Mouse (Mus musculus) lung, postnatal 0 days (tissue): ENCODE measurements at regions not wholly inside any gene's neighbourhood (a gene's known extent, or its start where the extent isn't known, plus 50 kb on each side); places are given as distances from the start of the nearest gene placed in this dataset.

Experiments
- CTCF ChIP-seq: IDR thresholded peaks from 2 replicates; pipeline ENCODE4 v1.5.1; 2016; ENCODE audit warnings: antibody characterized with exemption, mild to moderate bottlenecking
- EP300 ChIP-seq: IDR thresholded peaks from 2 replicates; pipeline ENCODE4 v1.6.1; 2016; ENCODE audit warnings: antibody characterized with exemption, mild to moderate bottlenecking, control low read depth

GRCm38 (mm10) chr8:42187083-42187482, 770.2 kb upstream of the Frg1 start:
- TF ChIP-seq CTCF, result no peak
- TF ChIP-seq EP300, result no peak
